Mouse (Mus musculus) thymus, postnatal 4 days (tissue): Measurements from ENCODE around the gene Apol11b.
A peak's percentile ranks its signal among the peaks of the same experiment; 100 is the strongest.
"Not testable (repeated sequence)": the region's sequence is repeated elsewhere in the genome, so short reads cannot be mapped to it uniquely, and the experiment has no call there.

Source experiments
- DNase-seq: peaks from one replicate; pipeline ENCODE4 v3.0.0; 2021

Gene Apol11b

GRCm38 (mm10) chr15:77643176-77643575 lies at the start of gene Apol11b:
Apol11b (minus strand) TSS chr15:77643286.
- DNase-seq = not testable (repeated sequence)

GRCm38 (mm10) chr15:77691532-77692311 lies 48.6 kb upstream of the Apol11b start:
- not testable (repeated sequence) for DNase-seq

- peak; percentile 73 for DNase-seq
Measured at GRCm38 (mm10) chr15:77683944-77684343, 40.9 kb upstream of the Apol11b start.

GRCm38 (mm10) chr15:77674081-77674480 lies 31.0 kb upstream of the Apol11b start:
- not testable (repeated sequence) for DNase-seq

- DNase-seq = not testable (repeated sequence)
Measured at GRCm38 (mm10) chr15:77661841-77662240, 18.8 kb upstream of the Apol11b start.

- not testable (repeated sequence) for DNase-seq
Measured at GRCm38 (mm10) chr15:77659773-77660172, 16.7 kb upstream of the Apol11b start.

- not testable (repeated sequence) for DNase-seq
Measured at GRCm38 (mm10) chr15:77651143-77651542, 8.1 kb upstream of the Apol11b start.

GRCm38 (mm10) chr15:77629822-77630221 lies 13.3 kb downstream of the Apol11b start:
- not testable (repeated sequence) for DNase-seq

- not testable (repeated sequence) for DNase-seq
Measured at GRCm38 (mm10) chr15:77628647-77629046, 14.4 kb downstream of the Apol11b start.

GRCm38 (mm10) chr15:77626471-77626870 lies 16.6 kb downstream of the Apol11b start:
- not testable (repeated sequence) for DNase-seq

GRCm38 (mm10) chr15:77624710-77625109 lies 18.4 kb downstream of the Apol11b start:
- DNase-seq = no peak

GRCm38 (mm10) chr15:77606069-77606468 lies 37.0 kb downstream of the Apol11b start:
- no peak for DNase-seq

GRCm38 (mm10) chr15:77598958-77599357 lies 44.1 kb downstream of the Apol11b start, which contains the start of gene Gm36245:
Gm36245 (plus strand) TSS chr15:77599258.
- DNase-seq = no peak

GRCm38 (mm10) chr15:77598429-77598828 lies 44.7 kb downstream of the Apol11b start:
- DNase-seq = no peak

GRCm38 (mm10) chr15:77595961-77596360 lies 47.1 kb downstream of the Apol11b start, which contains the start of gene Apol10b:
Apol10b (minus strand) TSS chr15:77596125.
- no peak for DNase-seq

GRCm38 (mm10) chr15:77593557-77593956 lies 49.5 kb downstream of the Apol11b start:
- DNase-seq = no peak

- DNase-seq = no peak
Measured at GRCm38 (mm10) chr15:77590881-77591280, 52.2 kb downstream of the Apol11b start.

- no peak for DNase-seq
Measured at GRCm38 (mm10) chr15:77588981-77589380, 54.1 kb downstream of the Apol11b start.

GRCm38 (mm10) chr15:77587026-77587425 lies 56.1 kb downstream of the Apol11b start:
- no peak for DNase-seq
